In the genomic region with DNA sequence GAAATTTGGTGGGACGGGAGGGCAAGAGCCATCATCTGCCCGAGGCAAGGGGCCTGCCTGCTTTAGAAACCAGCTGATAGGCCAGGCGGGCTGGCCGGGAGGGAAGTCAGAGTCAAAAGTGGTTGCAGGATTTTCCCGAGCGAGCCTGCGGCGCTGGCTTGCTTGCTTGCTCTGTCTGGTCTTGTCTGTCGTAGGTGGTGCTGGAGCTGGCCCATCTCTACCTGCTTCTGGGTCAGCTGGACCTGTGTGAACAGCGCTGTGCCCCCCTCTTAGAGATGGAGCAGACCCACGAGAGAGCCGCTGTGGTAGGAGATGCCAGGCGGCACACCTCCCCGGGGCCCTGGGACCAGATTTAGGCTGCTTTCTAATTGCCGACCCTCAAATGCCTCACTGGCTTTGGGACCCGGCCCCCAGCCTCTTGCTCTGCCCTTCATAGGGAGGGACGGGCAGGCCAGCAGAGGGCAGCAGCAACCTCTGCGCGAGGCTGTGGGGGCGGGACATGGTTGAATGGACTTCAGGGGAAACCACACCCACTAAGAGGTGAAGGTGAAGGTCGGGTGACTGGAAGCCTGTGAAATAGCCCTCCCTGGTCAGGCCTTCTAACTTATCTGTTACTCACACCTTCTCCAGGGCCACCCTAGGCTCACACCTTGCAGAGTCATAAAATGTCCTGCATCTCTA, we compare ENCODE assay signal across 8 mouse cellular contexts. TPM values are rescaled to one million over a fixed set of nuclear protein-coding genes. Genes with fewer than 3 reads are reported as not detected.
DNase-seq lines count a peak whose midpoint lies in the region; ATAC-seq lines count a peak whose summit lies in the region.

No protein-coding gene starts in this region.

- H3K36me3 ChIP-seq in heart, embryonic 12.5 days, result no peaks in the 10 kb centered on the region
- no peaks in the 10 kb centered on the region for H3K36me3 ChIP-seq in kidney, embryonic 15.5 days

- H3K9ac ChIP-seq in heart, embryonic 12.5 days, result peak overlapping the region; percentile 66
- H3K9ac ChIP-seq in kidney, embryonic 15.5 days, result peak overlapping the region; percentile 21; the same call in 1 of the 2 replicates

- 10% methylated on average over 21 of the region's 21 CpGs for WGBS in heart, embryonic 12.5 days
- WGBS in kidney, embryonic 15.5 days, result 11% methylated on average over 21 of the region's 21 CpGs

- no peaks in the 10 kb centered on the region for H3K9me3 ChIP-seq in heart, embryonic 12.5 days (replicated peaks)
- H3K9me3 ChIP-seq in kidney, embryonic 15.5 days (replicated peaks), result no peaks in the 10 kb centered on the region

- DNase-seq in 416B (ENCODE audit: low read depth), result peak; percentile 78
- DNase-seq in R1 (ENCODE audit: low read depth, low spot score), result peak; percentile 88
- peak; percentile 52 for DNase-seq in embryo, embryonic 11.5 days (ENCODE audit: low read depth, low spot score)
- DNase-seq in lung, postnatal 36 days, result peak; percentile 88
- DNase-seq in spleen, postnatal 36 days (ENCODE audit: low spot score in 2 of 2), result peak; percentile 76 to 79
- DNase-seq in layer of hippocampus, adult 9-10 months (ENCODE audit: low spot score), result no peak

- H3K27ac ChIP-seq in heart, embryonic 12.5 days (ENCODE audit: poor library complexity, severe bottlenecking), result peak overlapping the region; percentile 59
- H3K27ac ChIP-seq in kidney, embryonic 15.5 days, result no peak overlapping the region

- H3K4me2 ChIP-seq in heart, embryonic 12.5 days, result peak overlapping the region; percentile 65
- peak overlapping the region; percentile 50 for H3K4me2 ChIP-seq in kidney, embryonic 15.5 days

- ATAC-seq in heart, embryonic 12.5 days (ENCODE audit: insufficient number of reproducible peaks, low FRiP score), result peak; percentile 71
- peak; percentile 77 for ATAC-seq in kidney, embryonic 15.5 days (replicated peaks; ENCODE audit: low FRiP score)

- H3K4me3 ChIP-seq in heart, embryonic 12.5 days, result peak overlapping the region; percentile 32
- peak overlapping the region; percentile 5 for H3K4me3 ChIP-seq in kidney, embryonic 15.5 days (replicated peaks)

- H3K4me1 ChIP-seq in heart, embryonic 12.5 days (replicated peaks), result peaks cover 19% of the 10 kb centered on the region
- H3K4me1 ChIP-seq in kidney, embryonic 15.5 days, result peaks cover 14% of the 10 kb centered on the region

- no peaks in the 10 kb centered on the region for H3K27me3 ChIP-seq in heart, embryonic 12.5 days (replicated peaks)
- no peaks in the 10 kb centered on the region for H3K27me3 ChIP-seq in kidney, embryonic 15.5 days

RNA-seq across cellular contexts. Expression of a gene that starts 21.3 kb away (rescaled TPM):
- 8.2 TPM in 2 replicates for polyA plus RNA-seq in heart, embryonic 12.5 days (2016; fragmentation: Nextera tagmentation; extraction: Ambion mirVana)
- polyA plus RNA-seq in kidney, embryonic 15.5 days (2015; fragmentation: Nextera tagmentation; extraction: Ambion mirVana), result 5.6 and 7.1 TPM in 2 replicates

RNA-seq across cellular contexts. Expression of a gene that starts 25.7 kb away (rescaled TPM):
- polyA plus RNA-seq in heart, embryonic 12.5 days (2016; fragmentation: Nextera tagmentation; extraction: Ambion mirVana), result 0.23 and 0.53 TPM in 2 replicates
- polyA plus RNA-seq in kidney, embryonic 15.5 days (2015; fragmentation: Nextera tagmentation; extraction: Ambion mirVana), result 0.26 and 0.29 TPM in 2 replicates

RNA-seq across cellular contexts. Expression of a gene that starts 25.8 kb away (rescaled TPM):
- polyA plus RNA-seq in heart, embryonic 12.5 days (2016; fragmentation: Nextera tagmentation; extraction: Ambion mirVana), result 21.7 and 21.8 TPM in 2 replicates
- polyA plus RNA-seq in kidney, embryonic 15.5 days (2015; fragmentation: Nextera tagmentation; extraction: Ambion mirVana), result 27.7 and 29.7 TPM in 2 replicates
